Mouse (Mus musculus) thymus, postnatal 10 days (tissue): ENCODE measurements around the gene Sh3gl2.

Experiments
- DNase-seq, 2 experiments: peaks; one replicate each; pipeline ENCODE4 v3.0.0; 2021; ENCODE audit warnings: low spot score in 2 of 2

Sh3gl2 gene

GRCm38 (mm10) chr4:85232386-85233381 is 27.8 kb downstream of the Sh3gl2 start:
- no peak for DNase-seq

GRCm38 (mm10) chr4:85241675-85242074 is 36.7 kb downstream of the Sh3gl2 start:
- DNase-seq: no peak

DNA sequence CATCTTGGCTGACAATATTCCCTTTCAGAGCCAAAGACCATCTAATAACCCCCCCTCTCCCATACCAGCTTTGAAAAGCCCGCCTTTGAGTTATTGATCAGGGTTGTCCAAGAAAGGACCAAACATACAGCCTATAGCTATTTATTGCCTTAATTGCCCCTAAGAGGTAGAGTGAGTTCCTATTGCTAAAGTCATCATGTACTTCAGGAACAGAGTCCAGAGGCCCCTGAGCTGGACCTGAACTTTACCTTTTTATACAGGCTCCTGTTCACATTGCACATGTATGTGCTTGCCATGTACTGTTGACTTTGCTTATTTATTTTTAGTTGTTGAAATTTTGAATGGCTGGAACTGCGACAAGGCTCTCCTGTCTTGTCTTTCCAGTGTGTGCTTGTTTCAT is 37.6 kb downstream of the Sh3gl2 start:
- no peak for DNase-seq

DNA sequence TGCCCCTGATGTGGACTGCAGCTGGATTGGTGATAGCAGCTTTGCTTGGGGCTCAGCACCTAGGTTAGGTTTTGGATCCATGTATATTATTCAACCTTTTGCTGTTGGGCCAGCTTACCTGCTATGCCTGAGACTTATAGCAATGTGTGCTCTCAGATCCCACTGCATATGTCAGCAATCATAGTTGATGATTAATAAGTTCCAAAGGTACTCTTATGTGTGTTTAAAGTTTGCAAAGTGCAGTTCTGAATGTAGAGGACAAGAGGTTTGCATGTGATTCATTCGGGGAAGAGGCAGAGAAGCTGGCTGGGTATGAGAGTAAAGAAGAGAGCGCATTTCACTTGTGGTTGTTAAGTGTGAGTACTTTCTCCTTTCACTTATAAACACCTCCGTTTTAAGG is 43.7 kb downstream of the Sh3gl2 start:
- DNase-seq: no peak

GRCm38 (mm10) chr4:85250271-85250670 is 45.3 kb downstream of the Sh3gl2 start:
- no peak for DNase-seq

DNA sequence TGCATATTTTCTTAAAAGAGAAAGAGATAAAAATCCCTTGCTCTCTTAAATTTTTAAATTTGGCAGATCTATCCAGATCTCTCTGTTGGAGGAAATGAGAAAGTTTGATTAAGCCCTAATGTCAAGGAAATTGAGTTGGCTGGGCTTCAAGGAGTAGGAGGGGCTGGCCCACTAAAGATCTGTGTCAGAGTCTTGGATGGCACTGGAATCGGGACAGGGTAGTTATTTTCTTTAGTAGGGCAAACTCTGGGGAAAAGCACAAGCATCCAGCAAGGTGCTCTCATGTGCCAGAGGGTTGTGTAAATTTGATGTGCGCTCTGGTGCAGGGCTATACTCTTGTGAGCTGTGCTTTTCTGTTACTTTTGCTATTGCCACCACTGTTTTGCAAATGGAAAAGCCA is 45.9 kb downstream of the Sh3gl2 start:
- no peak for DNase-seq

- DNase-seq: no peak
These were observed 51.0 kb downstream of the Sh3gl2 start for GRCm38 (mm10) chr4:85255771-85256389.

DNA sequence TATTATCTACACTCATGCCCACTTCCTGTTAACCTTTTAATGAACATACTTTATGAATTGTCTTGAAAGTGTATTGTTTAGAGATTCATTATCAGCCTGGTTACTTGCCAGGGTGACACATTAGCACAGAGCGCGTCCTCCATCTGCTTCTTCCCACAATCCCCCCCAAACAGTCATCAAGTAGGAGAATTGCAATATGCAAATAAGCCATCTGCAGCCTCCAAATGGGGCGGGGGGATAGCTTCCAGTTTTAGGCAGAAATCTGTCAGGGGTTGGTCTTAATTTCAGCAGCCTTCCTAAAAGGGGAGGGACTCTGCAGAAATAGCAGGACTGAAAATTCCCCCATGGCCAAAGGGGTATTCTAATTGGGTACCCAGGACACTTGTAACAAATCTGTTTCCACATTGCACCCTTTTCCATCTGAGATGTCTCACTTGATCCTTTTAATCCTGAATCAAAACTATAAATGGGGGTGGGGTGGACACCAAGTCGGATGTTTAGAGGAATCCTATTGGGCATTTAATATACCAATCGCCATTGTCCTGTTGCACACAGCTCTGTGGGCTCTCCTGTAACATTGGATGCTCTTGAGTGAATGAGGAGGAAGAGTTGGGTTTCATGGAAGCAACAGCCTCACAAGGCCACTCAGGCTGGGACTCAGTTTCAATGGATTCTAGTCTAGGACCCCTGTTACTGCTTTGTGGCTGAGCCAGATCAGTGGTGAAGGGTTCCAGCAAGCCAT is 51.7 kb downstream of the Sh3gl2 start:
- DNase-seq: no peak

GRCm38 (mm10) chr4:85257771-85258341 is 52.9 kb downstream of the Sh3gl2 start:
- DNase-seq: no peak

- DNase-seq: no peak
These were observed 56.0 kb downstream of the Sh3gl2 start for GRCm38 (mm10) chr4:85260687-85261658.

DNA sequence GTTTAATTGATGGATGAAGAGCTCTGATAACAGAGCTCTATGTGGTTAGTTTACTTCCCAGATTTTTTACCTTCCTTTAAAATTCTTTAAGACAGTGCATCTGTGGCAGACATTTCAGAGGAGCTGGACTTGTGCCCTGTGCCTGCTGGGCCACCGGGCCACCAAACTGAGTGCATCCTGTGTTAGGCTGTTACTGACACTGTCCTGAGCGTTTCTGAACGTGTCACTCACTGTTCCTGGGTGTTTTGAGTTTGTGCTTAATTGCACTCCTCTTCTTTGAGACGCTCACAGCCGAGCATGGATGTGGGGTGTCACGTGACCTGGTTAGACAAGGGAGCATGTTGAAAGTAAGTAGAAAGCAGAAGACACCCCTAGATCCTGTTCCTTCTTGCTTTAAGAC is 57.2 kb downstream of the Sh3gl2 start:
- DNase-seq: no peak

DNA sequence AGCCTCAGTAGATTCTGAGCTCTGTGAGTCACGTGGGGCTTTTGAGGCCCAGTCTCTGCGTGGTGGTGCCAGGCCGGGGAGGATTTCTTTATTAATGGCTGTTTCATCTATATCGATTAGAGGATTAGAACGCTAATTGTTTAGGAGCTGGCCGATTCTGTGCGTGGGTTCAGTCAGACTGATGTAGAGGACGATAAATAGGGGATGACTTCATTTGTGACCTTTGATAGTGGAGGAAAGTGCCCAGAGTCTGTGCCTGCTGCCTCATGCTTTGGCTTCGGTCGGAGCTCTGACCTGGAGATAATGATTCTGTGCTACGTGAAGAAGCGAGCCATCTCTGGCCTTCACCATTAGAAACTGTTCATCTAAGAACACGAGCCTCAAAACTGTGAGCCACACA is 57.7 kb downstream of the Sh3gl2 start:
- no peak for DNase-seq

GRCm38 (mm10) chr4:85267456-85267855 is 62.5 kb downstream of the Sh3gl2 start:
- no peak for DNase-seq

- DNase-seq: no peak
These were observed 68.0 kb downstream of the Sh3gl2 start for GRCm38 (mm10) chr4:85272877-85273276.

GRCm38 (mm10) chr4:85273452-85273851 is 68.5 kb downstream of the Sh3gl2 start:
- DNase-seq: no peak

DNA sequence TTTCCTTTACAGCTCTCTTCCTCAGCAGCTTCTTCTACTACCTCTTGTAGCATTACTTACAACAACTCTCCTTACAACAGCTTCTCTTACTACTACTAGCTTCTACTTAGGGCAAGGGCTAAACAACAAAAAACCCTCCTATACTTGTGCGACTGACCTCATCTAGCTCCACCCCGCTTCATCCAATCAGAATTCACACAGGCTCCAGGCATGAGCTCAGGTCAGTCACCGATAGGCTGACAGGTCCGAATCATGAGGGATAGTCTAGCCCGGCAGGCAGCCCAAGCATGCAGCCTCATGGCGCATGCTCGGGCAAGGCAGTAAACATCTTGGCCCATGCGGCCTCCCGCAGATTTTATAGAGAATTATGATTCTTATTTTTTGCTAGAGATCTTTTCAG is 78.2 kb downstream of the Sh3gl2 start:
- no peak for DNase-seq

DNA sequence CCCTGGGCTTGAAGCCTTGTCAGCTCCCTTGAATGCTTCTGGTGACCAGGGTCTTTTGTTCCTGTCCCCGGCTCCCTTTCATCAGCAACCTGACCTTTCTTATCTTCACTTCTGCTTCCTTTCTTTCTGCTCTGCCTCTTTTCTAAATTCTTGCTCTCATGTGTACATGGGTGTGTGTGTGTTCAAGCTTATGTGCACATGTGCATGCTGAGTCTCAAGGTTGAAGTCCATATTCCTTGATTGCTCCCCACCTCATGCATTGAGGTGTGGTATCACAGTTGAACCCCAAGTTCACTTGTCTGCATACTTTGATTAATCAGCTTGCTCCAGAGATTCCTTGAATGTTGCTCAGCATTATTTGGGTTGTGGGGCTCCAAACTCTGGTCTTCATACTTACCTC is 85.1 kb downstream of the Sh3gl2 start:
- DNase-seq: no peak

- no peak for DNase-seq
These were observed 86.4 kb downstream of the Sh3gl2 start for GRCm38 (mm10) chr4:85291296-85291695.

DNA sequence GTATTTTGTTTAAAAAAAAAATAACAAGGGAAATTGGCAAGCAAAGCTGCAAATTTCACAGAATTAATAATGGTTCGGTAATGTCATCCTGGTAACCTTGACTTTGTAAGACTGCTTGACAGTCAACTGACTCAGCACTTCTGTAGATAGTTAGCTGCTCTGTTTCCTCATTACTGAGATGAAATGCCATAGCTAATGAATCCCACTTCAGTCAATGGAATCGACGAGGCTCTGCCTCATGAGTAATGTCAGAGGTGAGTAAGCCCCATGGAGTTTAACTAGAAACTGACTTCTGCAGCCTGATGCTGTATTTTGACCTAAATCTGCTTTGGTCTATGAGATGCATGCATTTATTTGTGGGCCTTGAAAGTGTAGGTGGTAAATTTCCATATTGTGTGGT is 88.4 kb downstream of the Sh3gl2 start:
- DNase-seq: no peak

- no peak for DNase-seq
These were observed 95.9 kb downstream of the Sh3gl2 start for GRCm38 (mm10) chr4:85300610-85301405.
